Mouse (Mus musculus) fat pad, adult 2 months (tissue): ENCODE data around the gene Alox12.

ENCODE experiments used
- DNase-seq: peaks from one replicate; pipeline ENCODE4 v3.0.0-alpha.2; 2011; ENCODE audit warnings: low read depth, low spot score; ENCODE audit errors: extremely low read depth

The Alox12 gene

GRCm38 (mm10) chr11:70254931-70255531 lies at the start of gene Alox12:
Gene Alox12 (minus strand): TSS chr11:70255353.
- no peak for DNase-seq

GRCm38 (mm10) chr11:70302293-70302692 lies 47.1 kb upstream of the Alox12 start:
- no peak for DNase-seq

GRCm38 (mm10) chr11:70297836-70298454 lies 42.8 kb upstream of the Alox12 start:
- no peak for DNase-seq

GRCm38 (mm10) chr11:70297405-70297804 lies 42.3 kb upstream of the Alox12 start:
- DNase-seq = no peak

- DNase-seq = no peak
These were observed 38.7 kb upstream of the Alox12 start for GRCm38 (mm10) chr11:70293881-70294280.

- no peak for DNase-seq
These were observed 36.1 kb upstream of the Alox12 start for GRCm38 (mm10) chr11:70291235-70291634.

- no peak for DNase-seq
These were observed 34.1 kb upstream of the Alox12 start for GRCm38 (mm10) chr11:70289236-70289635.

GRCm38 (mm10) chr11:70288102-70288501 lies 32.9 kb upstream of the Alox12 start:
- no peak for DNase-seq

GRCm38 (mm10) chr11:70285686-70286085 lies 30.5 kb upstream of the Alox12 start:
- DNase-seq = no peak

GRCm38 (mm10) chr11:70284757-70285156 lies 29.6 kb upstream of the Alox12 start:
- DNase-seq = no peak

- no peak for DNase-seq
These were observed 28.5 kb upstream of the Alox12 start for GRCm38 (mm10) chr11:70283666-70284065.

GRCm38 (mm10) chr11:70280441-70280840 lies 25.3 kb upstream of the Alox12 start:
- DNase-seq = no peak

- no peak for DNase-seq
These were observed 23.8 kb upstream of the Alox12 start for GRCm38 (mm10) chr11:70278961-70279360.

GRCm38 (mm10) chr11:70271641-70272040 lies 16.5 kb upstream of the Alox12 start:
- no peak for DNase-seq

GRCm38 (mm10) chr11:70266405-70266804 lies 11.3 kb upstream of the Alox12 start:
- DNase-seq = no peak

- DNase-seq = no peak
These were observed 10.7 kb upstream of the Alox12 start for GRCm38 (mm10) chr11:70265819-70266218.

GRCm38 (mm10) chr11:70265252-70265651 lies 10.1 kb upstream of the Alox12 start:
- DNase-seq = no peak

- no peak for DNase-seq
These were observed 3.9 kb upstream of the Alox12 start for GRCm38 (mm10) chr11:70259035-70259434.

- no peak for DNase-seq
These were observed 816 bp downstream of the Alox12 start for GRCm38 (mm10) chr11:70254337-70254736.

- no peak for DNase-seq
These were observed 3.3 kb downstream of the Alox12 start for GRCm38 (mm10) chr11:70251853-70252252.

GRCm38 (mm10) chr11:70250150-70250549 lies 5.0 kb downstream of the Alox12 start:
- DNase-seq = no peak

GRCm38 (mm10) chr11:70247136-70247845 lies 7.9 kb downstream of the Alox12 start:
- no peak for DNase-seq
